Mouse (Mus musculus) frontal cortex, postnatal 10 days (tissue): ENCODE measurements around the gene Vrk3.

Source experiments
- DNase-seq, 2 experiments: peaks; one replicate each; pipeline ENCODE4 v3.0.0; 2022; ENCODE audit warnings: low spot score in 2 of 2, mixed read lengths in 1 of 2

Vrk3 gene

DNA sequence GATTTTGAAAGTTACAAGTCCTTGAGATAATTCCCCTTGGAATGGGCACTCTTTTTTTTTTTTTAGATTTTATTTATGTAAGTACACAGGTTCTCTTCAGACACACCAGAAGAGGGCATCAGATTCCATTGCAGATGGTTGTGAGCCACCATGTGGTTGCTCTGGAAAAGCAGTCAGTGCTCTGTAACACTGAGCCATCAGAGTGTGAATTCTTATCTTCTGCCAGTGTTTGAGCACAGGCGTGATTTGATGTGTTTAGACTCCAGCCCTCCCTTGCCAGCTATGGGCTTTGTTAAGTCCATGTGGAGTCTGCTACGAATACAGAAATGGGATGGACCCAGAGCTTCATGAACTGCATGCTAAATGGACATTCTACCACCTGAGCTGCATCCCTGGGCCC is 70.0 kb downstream of the Vrk3 start:
- peak; percentile 7 to 9 for DNase-seq

DNA sequence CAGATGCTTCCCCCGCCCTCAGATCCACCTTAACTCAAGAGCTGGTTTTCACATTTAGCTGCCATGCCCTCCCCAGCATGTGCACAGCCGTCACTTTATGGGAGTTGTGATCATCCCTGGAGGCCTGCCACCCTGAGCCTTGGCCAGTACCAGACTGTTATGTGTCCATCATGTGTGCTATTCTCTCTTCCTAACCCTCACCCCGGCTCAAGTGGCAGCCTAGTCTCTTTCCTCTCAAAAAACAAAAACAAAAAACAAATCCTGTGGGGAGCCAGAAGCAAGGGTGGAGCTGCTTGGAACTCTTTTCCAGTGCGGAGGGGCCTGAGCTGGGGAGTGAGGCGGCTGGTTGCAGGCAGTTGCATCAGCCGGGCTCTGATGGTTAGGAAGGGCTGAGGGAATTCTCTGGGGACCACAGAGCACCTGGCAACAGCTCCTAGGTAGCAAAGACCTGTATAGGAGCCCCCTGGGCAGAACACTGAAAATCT is 70.6 kb downstream of the Vrk3 start:
- DNase-seq: peak; percentile 12 to 25

DNA sequence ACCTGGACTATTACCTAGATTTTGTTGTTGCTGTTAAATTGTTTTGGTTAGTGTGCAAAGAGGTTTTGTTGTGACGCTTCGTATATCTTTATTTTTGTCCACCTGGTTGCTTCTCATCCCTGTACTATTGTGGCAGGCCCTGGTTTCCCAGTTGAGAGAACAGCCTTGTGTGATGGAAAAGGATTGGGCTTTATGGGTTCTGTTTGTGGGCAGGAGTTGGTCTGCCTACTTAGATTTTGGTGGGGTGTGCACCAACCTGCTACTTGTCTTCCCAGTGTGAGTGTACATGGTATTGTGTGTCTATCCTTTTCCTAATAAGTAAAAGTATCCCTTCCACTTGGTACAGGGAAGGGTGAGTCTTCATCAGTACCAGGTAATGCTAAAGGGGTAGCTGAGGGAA is 71.2 kb downstream of the Vrk3 start:
- DNase-seq: peak; percentile 2

DNA sequence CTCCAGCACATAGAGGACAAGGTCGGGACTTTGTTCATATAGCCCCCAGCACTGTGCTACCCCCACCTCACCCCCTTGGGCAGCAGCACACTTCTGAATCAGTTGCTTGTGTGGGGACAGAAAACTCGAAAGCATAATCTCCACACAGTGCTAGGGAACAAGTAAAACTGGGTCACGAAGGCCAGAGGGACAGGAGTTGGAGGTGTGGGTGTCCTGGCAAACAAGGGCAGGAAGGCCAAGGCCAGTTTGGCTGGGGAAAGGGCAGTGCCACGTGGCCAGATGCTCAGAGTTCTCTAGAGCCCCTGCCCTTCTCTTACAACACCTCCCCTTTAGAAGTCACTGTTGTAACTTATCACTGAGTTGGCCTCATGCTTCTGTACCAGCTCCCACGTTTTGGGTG is 71.7 kb downstream of the Vrk3 start:
- DNase-seq: peak; percentile 1 to 5

DNA sequence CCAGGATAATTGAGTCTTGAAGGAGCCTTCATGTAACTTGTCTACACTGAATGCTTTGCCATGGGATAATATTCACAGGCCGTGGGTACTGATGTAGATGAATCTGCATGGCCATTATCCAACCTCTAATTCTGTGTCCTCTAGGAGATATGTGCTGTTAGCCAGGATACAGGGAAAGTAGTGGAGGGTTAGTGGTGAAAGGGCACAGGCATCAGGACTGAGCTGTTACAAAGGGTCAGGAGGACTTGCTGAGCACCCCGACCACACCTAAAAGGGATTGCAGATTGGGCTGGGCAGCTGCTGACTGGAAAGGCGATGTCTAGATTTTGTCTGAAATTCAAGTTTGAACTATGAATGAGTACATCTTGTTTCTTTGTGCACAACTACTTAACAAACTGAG is 72.3 kb downstream of the Vrk3 start:
- no peak for DNase-seq

DNA sequence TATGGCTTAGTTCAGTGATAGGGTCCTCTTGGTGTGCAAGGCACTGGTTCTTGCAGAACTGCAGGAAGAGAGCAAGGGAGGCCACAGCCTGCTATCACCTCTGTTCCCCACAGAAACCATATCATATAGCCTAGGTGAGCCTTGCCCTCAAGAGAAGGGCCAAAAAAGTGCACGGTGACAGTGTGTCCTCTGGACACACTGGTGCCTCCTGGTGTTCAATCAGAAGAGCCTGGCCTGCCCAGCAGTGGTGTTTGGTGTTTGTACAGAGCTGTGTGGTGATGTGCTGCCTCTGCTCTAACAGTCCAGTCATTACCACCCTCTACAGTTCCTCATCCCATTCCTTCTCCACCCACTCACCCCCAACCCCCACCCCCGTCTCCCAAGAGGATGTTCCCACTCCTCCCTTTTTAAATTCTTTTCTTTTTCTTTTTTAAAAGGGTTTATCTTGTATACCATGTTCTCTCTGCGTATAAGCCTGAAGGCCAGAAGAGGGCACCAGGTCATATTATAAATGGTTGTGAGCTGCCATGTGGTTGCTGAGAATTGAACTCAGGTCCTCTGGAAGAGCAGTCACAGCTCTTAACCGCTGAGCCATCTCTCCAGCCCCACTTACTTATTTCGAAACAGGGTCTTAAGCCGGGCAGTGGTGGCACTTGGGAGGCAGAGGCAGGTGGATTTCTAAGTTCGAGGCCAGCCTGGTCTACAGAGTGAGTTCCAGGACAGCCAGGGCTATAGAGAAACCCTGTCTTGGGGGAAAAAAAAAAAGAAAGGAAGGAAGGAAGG is 73.6 kb downstream of the Vrk3 start:
- DNase-seq: peak; percentile 3 to 4

DNA sequence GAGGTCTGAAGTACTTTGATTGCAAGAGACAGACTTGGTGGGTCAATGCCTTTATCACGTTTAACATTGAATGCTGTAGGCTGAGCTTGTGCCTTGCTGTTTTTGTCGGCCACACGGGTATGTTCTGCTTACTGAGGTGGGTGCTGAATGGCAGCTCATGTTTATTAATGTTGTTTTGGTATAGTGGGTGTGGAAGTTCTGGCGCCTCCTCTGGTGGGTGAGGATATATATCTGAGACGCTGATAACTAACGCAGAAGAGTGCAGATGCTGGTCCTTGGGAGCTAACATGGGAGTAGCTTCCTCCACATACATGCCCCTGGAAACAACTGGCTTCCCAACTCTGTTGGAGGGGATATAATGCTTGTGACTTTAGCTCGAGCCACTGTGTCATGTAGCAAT is 75.2 kb downstream of the Vrk3 start:
- peak in 1 of 2 experiments; percentile 2 for DNase-seq

DNA sequence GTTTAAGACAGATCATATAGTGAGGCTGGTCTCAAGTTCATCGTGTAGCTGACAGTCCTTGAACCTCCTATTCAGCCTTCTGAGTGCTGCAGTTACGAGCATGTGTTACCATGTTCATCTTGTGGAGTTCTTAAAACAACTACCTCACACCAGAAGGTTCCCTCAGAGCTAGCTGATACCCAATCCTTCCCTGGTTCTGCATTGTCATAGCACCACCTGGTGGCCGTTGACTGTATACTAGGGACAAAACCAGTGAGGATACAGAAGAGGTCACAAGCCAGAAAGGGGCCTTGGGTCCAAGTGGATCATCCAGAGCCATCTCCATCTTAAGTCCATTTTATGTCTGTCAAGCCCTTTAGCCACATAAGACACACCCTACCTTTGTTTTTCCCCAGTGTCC is 76.7 kb downstream of the Vrk3 start:
- DNase-seq: peak in 1 of 2 experiments; percentile 76

DNA sequence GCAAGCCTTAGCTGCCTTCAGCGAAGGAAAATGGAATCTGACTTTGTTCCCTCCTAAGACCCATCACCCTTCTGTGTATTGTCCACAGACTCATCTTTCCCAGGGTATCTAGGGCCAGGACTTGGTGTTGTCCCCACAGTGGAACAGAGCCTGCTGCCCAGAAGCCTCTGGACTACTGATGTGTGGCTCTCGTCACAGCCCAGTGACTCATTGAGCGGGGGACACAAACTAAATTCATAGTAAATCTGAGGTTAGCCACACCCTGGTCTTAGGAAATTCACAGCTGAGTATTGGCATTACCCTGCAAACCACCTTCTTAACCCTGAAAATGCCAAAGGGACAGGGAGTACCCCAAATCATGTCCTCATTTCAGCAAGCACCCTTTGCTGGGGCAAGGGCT is 78.6 kb downstream of the Vrk3 start:
- DNase-seq: no peak
